ENCODE assay signal across 8 mouse cellular contexts in the genomic region with DNA sequence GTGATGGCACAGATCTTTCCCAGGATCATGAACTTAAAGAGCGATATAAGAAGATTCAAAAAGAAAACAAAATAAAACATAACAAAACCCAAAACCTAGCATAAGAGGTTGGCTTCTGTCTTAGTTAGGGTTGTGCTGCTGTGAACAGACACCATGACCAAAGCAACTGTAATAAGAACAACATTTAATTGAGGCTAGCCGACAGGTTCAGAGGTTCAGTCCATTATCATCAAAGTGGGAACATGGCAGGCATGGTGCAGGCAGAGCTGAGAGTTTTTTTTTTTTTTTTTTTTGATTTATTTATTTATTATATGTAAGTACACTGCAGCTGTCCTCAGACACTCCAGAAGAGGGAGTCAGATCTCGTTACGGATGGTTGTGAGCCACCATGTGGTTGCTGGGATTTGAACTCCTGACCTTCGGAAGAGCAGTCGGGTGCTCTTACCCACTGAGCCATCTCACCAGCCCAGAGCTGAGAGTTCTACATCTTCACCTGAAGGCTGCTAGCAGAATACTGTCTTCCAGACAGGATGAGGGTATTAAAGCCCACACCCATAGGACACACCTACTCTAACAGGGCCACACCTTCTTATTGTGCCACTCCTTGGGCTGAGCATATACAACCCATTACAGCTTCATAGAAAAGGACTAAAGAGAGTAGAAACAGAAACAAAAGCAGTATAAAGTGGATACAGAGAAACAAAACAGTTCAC. TPM values are rescaled to one million over a fixed set of nuclear protein-coding genes. Genes with fewer than 3 reads are reported as not detected.
DNase-seq lines count a peak whose midpoint lies in the region; ATAC-seq and TF ChIP-seq lines count a peak whose summit lies in the region.
"Not testable (repeated sequence)": the region's sequence is repeated elsewhere in the genome, so short reads cannot be mapped to it uniquely, and the experiment has no call there.

No protein-coding gene starts in this region.

- H3K27me3 ChIP-seq in CH12.LX (replicated peaks); MEL (ENCODE audit: control insufficient read depth in 1 of 2, insufficient read depth in 2 of 2, low read length in 2 of 2); intestine, postnatal 0 days (replicated peaks; ENCODE audit: control insufficient read depth, insufficient read depth, low read length): not testable (repeated sequence)

- H3K9me3 ChIP-seq in CH12.LX (replicated peaks; ENCODE audit: low read length); MEL (replicated peaks; ENCODE audit: insufficient read depth, low read length); intestine, postnatal 0 days (ENCODE audit: control insufficient read depth): not testable (repeated sequence)

- dilution Hi-C loops in CH12.LX (cut with MboI; ENCODE audit: extremely low pct_ligation_motif_present, extremely low pct_unique_long_range_greater_than_20kb, low sequenced_read_pairs): not testable (repeated sequence)

- TF ChIP-seq CTCF in CH12.LX (conservative IDR thresholded peaks at IDR 0.05 in 1 of 2, IDR thresholded peaks at IDR 0.05 in 1 of 2; ENCODE audit: low read depth in 2 of 2, low read length in 2 of 2); MEL (IDR thresholded peaks at IDR 0.05 in 2 of 3, conservative IDR thresholded peaks at IDR 0.05 in 1 of 3; ENCODE audit: control insufficient read depth in 1 of 3, insufficient read depth in 1 of 3, low read depth in 2 of 3, low read length in 3 of 3, poor library complexity in 1 of 3, severe bottlenecking in 1 of 3); intestine, postnatal 0 days (IDR thresholded peaks at IDR 0.05; ENCODE audit: low read depth): not testable (repeated sequence)

- H3K4me1 ChIP-seq in CH12.LX (ENCODE audit: control insufficient read depth in 1 of 2, insufficient read depth in 2 of 2): peaks cover 4 to 11% of the 10 kb centered on the region in 2 experiments; a peak in 3 of 4 replicates
- H3K4me1 ChIP-seq in MEL (ENCODE audit: control insufficient read depth in 1 of 2, insufficient read depth in 2 of 2, low read length in 2 of 2); intestine, postnatal 0 days (replicated peaks; ENCODE audit: control insufficient read depth, insufficient read depth, low read length): not testable (repeated sequence)

- H3K27ac ChIP-seq in CH12.LX (ENCODE audit: insufficient read depth, low read depth); MEL (ENCODE audit: control insufficient read depth, low read depth, low read length); intestine, postnatal 0 days (ENCODE audit: low read depth, low read length): not testable (repeated sequence)

- not testable (repeated sequence) for TF ChIP-seq EP300 in CH12.LX (IDR thresholded peaks at IDR 0.05; ENCODE audit: low read length); MEL (IDR thresholded peaks at IDR 0.05; ENCODE audit: low read depth in 1 of 2, low read length in 2 of 2)

- ATAC-seq in intestine, postnatal 0 days: 0 out of 2 replicates have a peak, but pooled peaks have one; percentile 17

- not testable (repeated sequence) for H3K4me3 ChIP-seq in CH12.LX (replicated peaks in 1 of 3; ENCODE audit: low read depth in 2 of 3, low read length in 2 of 3, poor library complexity in 1 of 3); MEL (ENCODE audit: control insufficient read depth in 1 of 2, insufficient read depth in 1 of 2, low read depth in 2 of 2, low read length in 2 of 2); intestine, postnatal 0 days (ENCODE audit: low read depth, low read length)

- WGBS in intestine, postnatal 0 days: 86% methylated on average over 4 of the region's 6 CpGs

- not testable (repeated sequence) for H3K79me2 ChIP-seq in CH12.LX (replicated peaks; ENCODE audit: control insufficient read depth, extremely low read depth, insufficient read depth, poor library complexity, severe bottlenecking); MEL (ENCODE audit: control insufficient read depth, insufficient read depth, low read length, poor library complexity)

- not testable (repeated sequence) for H3K36me3 ChIP-seq in CH12.LX (replicated peaks in 1 of 2; ENCODE audit: control insufficient read depth in 1 of 2, insufficient read depth in 1 of 2, low read length in 1 of 2); MEL (ENCODE audit: control insufficient read depth in 1 of 2, insufficient read depth in 2 of 2, low read length in 2 of 2); intestine, postnatal 0 days (ENCODE audit: control insufficient read depth, insufficient read depth)

- H3K9ac ChIP-seq in CH12.LX (ENCODE audit: insufficient read depth, low read depth); MEL (ENCODE audit: control insufficient read depth, low read depth, low read length, poor library complexity, severe bottlenecking); intestine, postnatal 0 days (ENCODE audit: low read depth, low read length): not testable (repeated sequence)

- peak; percentile 14 for DNase-seq in A20 (ENCODE audit: low read depth, low spot score)
- not testable (repeated sequence) for DNase-seq in CH12.LX (ENCODE audit: extremely low read depth); MEL (ENCODE audit: low read depth, low spot score)
- peak; percentile 86 for DNase-seq in ES-CJ7 (ENCODE audit: low read depth, low spot score)
- peak; percentile 84 for DNase-seq in R1 (ENCODE audit: low read depth, low spot score)
- peak; percentile 71 for DNase-seq in ZHBTc4 (ENCODE audit: low read depth, low spot score)
- peak; percentile 14 for DNase-seq in cerebellum, adult 9-10 months

- in situ Hi-C loops in CH12.LX (cut with MboI; ENCODE audit: low pct_ligation_motif_present, low pct_unique_long_range_greater_than_20kb, low sequenced_read_pairs): loop anchor here (10.0 kb wide), 1 partner anchor 183 kb away; no protein-coding TSS in a partner anchor

- not testable (repeated sequence) for TF ChIP-seq POLR2A in CH12.LX (IDR thresholded peaks at IDR 0.05; ENCODE audit: low read depth, low read length); MEL (IDR thresholded peaks at IDR 0.05; ENCODE audit: control insufficient read depth in 1 of 2, insufficient read depth in 1 of 2, low read depth in 1 of 2, low read length in 2 of 2, poor library complexity in 1 of 2)

- H3K4me2 ChIP-seq in CH12.LX (ENCODE audit: insufficient read depth, low read depth, poor library complexity, severe bottlenecking); intestine, postnatal 0 days (replicated peaks; ENCODE audit: low read depth): not testable (repeated sequence)

- not testable (repeated sequence) for TF ChIP-seq RAD21 in CH12.LX (IDR thresholded peaks at IDR 0.05; ENCODE audit: low read depth, low read length); MEL (IDR thresholded peaks at IDR 0.05; ENCODE audit: low read depth, low read length)

TF ChIP-seq in MEL, 35 proteins besides CTCF, POLR2A, EP300 and RAD21:
- TF ChIP-seq ZNF384 (IDR thresholded peaks at IDR 0.05; ENCODE audit: low read depth, low read length): peak; percentile 20; the same call in 1 of the 2 replicates
- peak; percentile 73 for TF ChIP-seq TBP (IDR thresholded peaks at IDR 0.05; ENCODE audit: low read depth, low read length)

RNA-seq across cellular contexts. Expression of gene Nicn1, which starts 2.5 kb away (rescaled TPM):
- 9.3 and 12.9 TPM in 2 replicates for total RNA-seq in CH12.LX (2012; rRNA removed)
- 7.4 and 8.5 TPM in 2 replicates for total RNA-seq in CH12.LX (2014; rRNA removed)
- 9.5 and 9.7 TPM in 2 replicates for polyA plus RNA-seq in CH12.LX (2012; ENCODE audit: insufficient read length, low read depth)
- 1.6 and 2.0 TPM in 2 replicates for total RNA-seq in MEL (2012; rRNA removed)
- 1 to 10 TPM in 1 of 2 experiments, not detected in 1; 4.7 TPM for polyA plus RNA-seq in MEL (2012; ENCODE audit: insufficient read depth in 1 of 2, insufficient read length in 2 of 2, low read depth in 1 of 2, low replicate concordance in 2 of 2, missing spikeins in 1 of 2)
- polyA plus RNA-seq in intestine, postnatal 0 days (2015; fragmentation: Nextera tagmentation; extraction: Ambion mirVana): 12.4 and 15.6 TPM in 2 replicates

RNA-seq across cellular contexts. Expression of gene Amt, which starts 9.0 kb away (rescaled TPM):
- total RNA-seq in CH12.LX (2012; rRNA removed): 2.2 and 2.7 TPM in 2 replicates
- 1.1 and 1.3 TPM in 2 replicates for total RNA-seq in CH12.LX (2014; rRNA removed)
- 1.5 and 2.1 TPM in 2 replicates for polyA plus RNA-seq in CH12.LX (2012; ENCODE audit: insufficient read length, low read depth)
- total RNA-seq in MEL (2012; rRNA removed): 0.15 and 0.26 TPM in 2 replicates
- polyA plus RNA-seq in MEL (2012; ENCODE audit: insufficient read depth in 1 of 2, insufficient read length in 2 of 2, low read depth in 1 of 2, low replicate concordance in 2 of 2, missing spikeins in 1 of 2): under 1 TPM in 1 of 2 experiments, not detected in 1; 0.58 TPM
- 4.5 and 4.8 TPM in 2 replicates for polyA plus RNA-seq in intestine, postnatal 0 days (2015; fragmentation: Nextera tagmentation; extraction: Ambion mirVana)

RNA-seq across cellular contexts. Expression of gene Rhoa, which starts 18.2 kb away (rescaled TPM):
- total RNA-seq in CH12.LX (2012; rRNA removed): 84.0 and 96.9 TPM in 2 replicates
- total RNA-seq in CH12.LX (2014; rRNA removed): 231 and 243 TPM in 2 replicates
- 308 TPM in 2 replicates for polyA plus RNA-seq in CH12.LX (2012; ENCODE audit: insufficient read length, low read depth)
- 80.9 and 83.1 TPM in 2 replicates for total RNA-seq in MEL (2012; rRNA removed)
- polyA plus RNA-seq in MEL (2012; ENCODE audit: insufficient read depth in 1 of 2, insufficient read length in 2 of 2, low read depth in 1 of 2, low replicate concordance in 2 of 2, missing spikeins in 1 of 2): 100 to 1,000 TPM in 1 of 2 experiments, not detected in 1; 241 TPM
- 313 and 315 TPM in 2 replicates for polyA plus RNA-seq in intestine, postnatal 0 days (2015; fragmentation: Nextera tagmentation; extraction: Ambion mirVana)

RNA-seq across cellular contexts. Expression of gene Tcta, which starts 18.3 kb away (rescaled TPM):
- 5.0 and 8.7 TPM in 2 replicates for total RNA-seq in CH12.LX (2012; rRNA removed)
- 7.3 and 7.4 TPM in 2 replicates for total RNA-seq in CH12.LX (2014; rRNA removed)
- 3.0 and 5.0 TPM in 2 replicates for polyA plus RNA-seq in CH12.LX (2012; ENCODE audit: insufficient read length, low read depth)
- 3.4 and 4.9 TPM in 2 replicates for total RNA-seq in MEL (2012; rRNA removed)
- 1 to 10 TPM in 1 of 2 experiments, not detected in 1; 7.0 TPM for polyA plus RNA-seq in MEL (2012; ENCODE audit: insufficient read depth in 1 of 2, insufficient read length in 2 of 2, low read depth in 1 of 2, low replicate concordance in 2 of 2, missing spikeins in 1 of 2)
- 48.6 and 50.4 TPM in 2 replicates for polyA plus RNA-seq in intestine, postnatal 0 days (2015; fragmentation: Nextera tagmentation; extraction: Ambion mirVana)

RNA-seq across cellular contexts. Expression of gene Dag1, which starts 23.9 kb away (rescaled TPM):
- total RNA-seq in CH12.LX (2012; rRNA removed) (3.7 and 3.9 TPM in 2 replicates), CH12.LX (2014; rRNA removed) (1.4 and 1.7 TPM in 2 replicates), MEL (2012; rRNA removed) (7.8 and 8.1 TPM in 2 replicates)
- polyA plus RNA-seq in CH12.LX (2012; ENCODE audit: insufficient read length, low read depth) (4.3 and 5.7 TPM in 2 replicates), MEL (2012; ENCODE audit: insufficient read depth in 1 of 2, insufficient read length in 2 of 2, low read depth in 1 of 2, low replicate concordance in 2 of 2, missing spikeins in 1 of 2) (10 to 100 TPM in 1 of 2 experiments, not detected in 1; 27.6 TPM)
- 42.9 and 44.6 TPM in 2 replicates for polyA plus RNA-seq in intestine, postnatal 0 days (2015; fragmentation: Nextera tagmentation; extraction: Ambion mirVana)
